Mouse (Mus musculus): ENCODE results near the gene Sdhb.

Gene Sdhb

GRCm38 (mm10) chr4:140977886-140978692 is 17.1 kb downstream of the Sdhb start:
- peak; percentile 16 for DNase-seq (ENCODE audit: low read depth, low spot score)

DNA sequence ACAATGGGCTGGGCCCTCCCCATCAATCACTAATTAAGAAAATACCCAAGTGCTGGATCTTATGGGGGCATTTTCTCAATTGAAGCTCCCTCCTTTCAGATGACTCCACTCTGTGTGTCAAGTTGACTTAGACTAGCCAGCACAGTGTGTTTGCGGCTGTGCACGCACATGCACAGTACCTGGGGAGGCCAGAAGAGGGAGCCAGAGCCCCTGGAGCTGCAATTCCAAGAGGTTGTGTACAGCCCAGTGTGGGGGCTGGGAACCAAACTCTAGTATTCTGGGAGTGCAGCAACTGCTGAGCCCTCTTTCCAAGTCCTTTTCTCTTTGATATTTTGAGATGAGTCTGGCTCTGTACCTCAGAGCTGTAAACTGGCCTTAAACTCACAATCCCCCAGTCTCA is 20.6 kb downstream of the Sdhb start:
- DNase-seq (ENCODE audit: low read depth, low spot score), result peak; percentile 79

- no peak for DNase-seq (ENCODE audit: low read depth, low spot score)
Observed at GRCm38 (mm10) chr4:140982808-140983207, 21.8 kb downstream of the Sdhb start.

GRCm38 (mm10) chr4:140983442-140983841 is 22.4 kb downstream of the Sdhb start:
- DNase-seq (ENCODE audit: low read depth, low spot score), result no peak

- no peak for DNase-seq (ENCODE audit: low read depth, low spot score)
Observed at GRCm38 (mm10) chr4:140984544-140984943, 23.5 kb downstream of the Sdhb start.

- no peak for DNase-seq (ENCODE audit: low read depth, low spot score)
Observed at GRCm38 (mm10) chr4:140986024-140986710, 25.2 kb downstream of the Sdhb start.

GRCm38 (mm10) chr4:140986711-140987395 is 25.9 kb downstream of the Sdhb start, which contains the start of gene Atp13a2:
Atp13a2 (plus strand) TSS chr4:140986873.
- DNase-seq (ENCODE audit: low read depth, low spot score), result peak; percentile 85

DNA sequence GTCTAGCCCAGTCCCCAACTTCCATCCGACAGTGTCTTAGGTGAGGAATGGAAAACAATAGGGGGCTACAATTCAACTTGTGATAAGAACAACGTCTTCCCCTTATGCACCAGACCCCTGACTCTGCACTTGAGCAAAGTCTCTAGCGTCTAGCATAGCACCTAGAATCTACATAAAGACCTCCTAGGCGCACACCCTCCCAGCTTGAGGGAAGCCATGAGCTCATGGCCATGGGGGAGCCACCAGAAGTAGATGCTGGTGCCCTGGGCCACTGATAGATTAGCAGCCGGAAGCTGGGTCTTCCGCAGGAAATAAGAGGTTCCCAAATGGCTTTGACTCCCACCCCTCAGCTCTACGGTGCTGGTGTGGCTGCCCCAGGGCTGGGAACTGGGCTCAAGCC is 26.5 kb downstream of the Sdhb start:
- DNase-seq (ENCODE audit: low read depth, low spot score), result no peak

- DNase-seq (ENCODE audit: low read depth, low spot score), result no peak
Observed at GRCm38 (mm10) chr4:140988706-140989290, 27.8 kb downstream of the Sdhb start.

GRCm38 (mm10) chr4:140989447-140989846 is 28.4 kb downstream of the Sdhb start:
- DNase-seq (ENCODE audit: low read depth, low spot score), result no peak

DNA sequence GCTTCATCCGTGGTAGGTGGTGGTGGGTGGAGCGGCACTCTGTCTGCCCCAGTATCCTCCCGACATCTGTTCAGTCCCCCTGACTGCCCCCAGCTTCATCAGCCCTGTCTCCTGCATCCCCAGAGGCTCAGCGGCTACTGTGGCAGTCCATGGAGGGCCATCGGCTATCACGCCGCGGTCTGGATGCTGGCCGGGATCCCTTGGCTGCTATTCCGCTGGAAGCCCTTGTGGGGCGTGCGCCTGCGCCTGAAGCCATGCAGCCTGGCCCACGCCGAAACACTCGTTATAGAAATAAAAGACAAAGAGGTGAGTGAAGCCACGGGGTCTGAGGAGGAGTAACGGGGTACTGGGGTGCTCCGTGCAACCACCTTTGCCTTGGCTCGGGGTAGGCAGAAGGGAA is 31.2 kb downstream of the Sdhb start:
- no peak for DNase-seq (ENCODE audit: low read depth, low spot score)

DNA sequence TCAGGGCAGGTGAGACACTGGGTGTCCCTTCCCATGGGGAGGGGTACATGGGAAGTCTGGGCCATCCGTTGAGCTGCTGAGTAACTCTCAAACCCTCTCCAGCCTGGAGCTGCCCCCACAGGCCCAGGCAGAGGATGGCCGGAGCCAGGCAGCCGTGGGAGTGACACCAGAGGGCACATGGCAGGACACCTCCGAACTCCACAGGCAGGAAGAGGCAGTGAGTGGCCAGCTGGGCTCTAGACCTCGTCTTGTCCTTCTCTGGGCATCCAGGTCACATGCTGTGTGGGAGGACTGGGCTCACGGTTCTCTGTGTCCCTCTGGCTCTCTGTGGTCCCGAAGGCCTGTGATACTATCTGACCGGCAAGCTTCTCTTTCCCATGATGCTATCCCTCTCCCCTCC is 32.8 kb downstream of the Sdhb start:
- no peak for DNase-seq (ENCODE audit: low read depth, low spot score)

- DNase-seq (ENCODE audit: low read depth, low spot score), result no peak
Observed at GRCm38 (mm10) chr4:140995811-140996210, 34.8 kb downstream of the Sdhb start.

- DNase-seq (ENCODE audit: low read depth, low spot score), result no peak
Observed at GRCm38 (mm10) chr4:140996812-140997211, 35.8 kb downstream of the Sdhb start.

GRCm38 (mm10) chr4:141005983-141006382 is 45.0 kb downstream of the Sdhb start:
- DNase-seq (ENCODE audit: low read depth, low spot score), result peak; percentile 54

- no peak for DNase-seq (ENCODE audit: low read depth, low spot score)
Observed at GRCm38 (mm10) chr4:141008028-141008427, 47.0 kb downstream of the Sdhb start.

DNA sequence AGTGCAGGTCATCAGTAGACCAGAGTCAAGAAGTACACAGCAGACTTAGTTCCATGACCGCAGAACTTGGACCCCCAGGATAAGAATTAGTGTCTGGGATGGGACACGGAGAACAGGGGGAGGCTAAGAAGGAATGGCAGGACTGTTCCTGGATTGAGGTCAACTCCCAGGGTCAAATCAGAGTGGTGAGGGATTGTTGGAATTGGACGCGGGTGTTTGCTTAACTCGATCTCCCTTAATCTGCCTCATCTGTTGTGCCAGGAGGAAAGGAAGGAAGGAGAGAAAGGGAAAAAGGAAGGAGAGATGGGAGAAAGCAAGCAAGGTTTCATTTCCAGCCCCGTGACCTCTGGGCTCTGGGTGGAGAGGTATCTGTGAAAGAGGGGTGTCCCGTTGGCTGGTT is 49.1 kb downstream of the Sdhb start, which contains the start of gene Mfap2:
TSS of gene Mfap2 (plus strand) at position 301 of the 400 bp plus-strand sequence.
- no peak for DNase-seq (ENCODE audit: low read depth, low spot score)

DNA sequence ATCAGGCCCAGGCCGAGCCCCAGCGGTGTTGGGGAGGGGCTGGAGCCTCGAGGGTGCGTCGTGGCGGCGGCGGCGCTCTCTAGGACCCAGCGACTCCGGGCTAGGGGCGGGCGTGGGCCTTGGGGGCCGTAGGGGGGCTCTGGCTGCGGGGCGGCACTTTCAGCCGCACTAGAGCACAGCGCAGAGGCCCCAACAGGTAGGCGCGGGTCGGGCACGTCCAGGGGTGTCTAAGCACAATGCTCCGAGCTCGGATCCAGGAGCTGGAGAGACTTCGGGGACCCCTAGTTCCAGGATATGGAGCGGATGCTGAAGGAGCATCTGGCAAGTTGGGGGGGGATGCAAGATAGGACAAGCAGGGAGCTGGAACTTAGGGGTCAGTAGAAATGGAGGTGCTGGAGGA is 49.5 kb downstream of the Sdhb start:
- no peak for DNase-seq (ENCODE audit: low read depth, low spot score)

- DNase-seq (ENCODE audit: low read depth, low spot score), result no peak
Observed at GRCm38 (mm10) chr4:141010941-141011429, 50.0 kb downstream of the Sdhb start.

DNA sequence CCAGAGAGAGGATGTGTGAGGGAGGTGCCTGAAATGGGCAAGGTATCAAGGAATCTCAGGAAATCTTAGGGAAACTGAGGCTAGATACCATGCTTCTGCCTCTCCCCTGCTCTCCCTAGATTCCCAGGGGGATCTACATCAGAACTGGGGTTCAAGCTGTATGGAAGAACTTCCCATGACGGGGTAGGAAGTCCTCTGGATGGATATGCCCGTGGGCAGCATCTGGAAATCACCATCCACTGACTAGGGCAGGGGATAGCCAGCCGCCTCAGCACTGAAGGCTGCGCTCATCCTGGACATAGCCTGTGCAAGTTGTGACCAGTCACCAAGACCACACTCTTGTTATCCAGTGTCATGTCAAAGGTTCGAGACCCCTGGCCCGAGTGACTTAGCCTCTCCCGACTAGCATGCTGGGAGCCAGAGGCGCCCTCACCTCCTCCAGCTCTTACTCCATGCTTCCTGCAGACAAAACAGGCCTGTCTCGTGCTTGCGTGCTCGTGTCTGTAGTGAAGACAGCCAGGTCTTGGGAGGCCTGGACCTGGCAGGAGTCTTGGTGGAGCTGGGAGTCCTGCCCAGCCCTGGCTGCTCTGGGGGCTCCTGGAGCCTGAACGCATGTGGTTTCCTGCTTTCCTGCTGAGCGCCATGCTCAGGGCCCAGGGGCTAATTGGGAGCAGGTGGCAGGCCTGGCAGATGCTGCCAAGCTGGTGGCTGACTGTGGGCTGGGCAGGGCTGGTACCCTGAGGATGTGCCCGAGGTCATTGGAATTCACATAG is 50.7 kb downstream of the Sdhb start:
- no peak for DNase-seq (ENCODE audit: low read depth, low spot score)

DNA sequence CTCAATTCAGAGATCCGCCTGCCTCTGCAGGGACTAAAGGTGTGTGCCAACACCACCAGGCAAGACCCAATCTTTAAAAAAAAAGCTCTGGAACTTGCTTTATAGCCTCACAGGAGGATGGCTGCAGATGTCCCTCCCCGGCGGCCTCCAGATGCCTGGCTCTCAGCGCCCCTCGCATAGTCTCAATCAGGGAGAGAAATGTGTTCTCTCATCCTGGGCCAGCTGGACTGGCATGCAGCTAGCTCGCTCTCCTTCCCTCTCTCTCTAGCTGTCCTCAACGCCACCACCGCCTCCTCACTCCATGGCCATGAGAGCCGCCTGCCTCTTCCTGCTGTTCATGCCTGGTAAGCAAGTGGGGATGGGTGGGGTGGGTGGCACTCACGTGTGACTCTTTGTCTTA is 51.6 kb downstream of the Sdhb start:
- DNase-seq (ENCODE audit: low read depth, low spot score), result no peak

Data from R1 (cell line).